Mouse (Mus musculus): Measurements from ENCODE around the gene Arl4a. TPM values are rescaled to one million over a fixed set of nuclear protein-coding genes. Genes with fewer than 3 reads are reported as not detected.
A peak's percentile ranks its signal among the peaks of the same experiment; 100 is the strongest.

Gene Arl4a
- total RNA-seq, 1 experiment from 2014 or later, result 19.2 TPM

DNA sequence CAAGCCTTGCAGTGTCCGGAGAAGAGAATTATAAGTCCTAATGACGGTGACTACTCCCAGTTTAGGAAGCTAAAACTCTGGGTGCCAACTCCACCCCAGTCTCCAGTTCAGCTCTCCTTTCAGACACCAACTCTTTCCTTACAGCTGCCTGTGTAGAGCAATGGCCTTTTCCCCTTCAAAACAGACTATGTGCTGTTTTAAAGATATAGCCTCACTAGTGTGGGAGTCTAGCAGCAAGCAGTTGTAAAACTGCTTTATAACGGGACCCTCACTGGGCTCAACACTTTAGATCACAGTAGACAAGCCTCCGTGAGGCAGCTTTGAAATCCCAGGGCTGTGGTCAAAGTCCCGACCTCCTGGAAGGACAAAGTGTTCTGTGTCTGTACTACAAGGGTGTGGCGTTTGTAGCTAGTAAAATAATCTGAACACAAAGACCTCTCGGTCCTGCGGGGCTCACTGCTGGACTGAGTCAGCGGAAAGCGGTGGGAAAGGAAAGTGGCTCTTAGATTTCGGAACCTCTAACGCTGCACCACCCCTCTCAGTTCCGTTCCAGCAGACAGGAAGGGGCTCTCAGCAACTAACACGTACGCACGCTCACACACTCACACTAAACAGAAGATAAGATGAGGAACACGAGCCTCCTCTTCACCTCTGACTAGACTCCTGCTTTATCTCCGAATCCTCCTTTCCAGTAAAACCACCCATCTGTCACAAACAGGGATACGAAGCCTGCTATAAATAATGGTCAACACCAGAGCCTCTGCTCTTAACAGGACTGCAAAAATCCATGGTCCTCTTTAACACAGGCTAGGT is 21.0 kb downstream of the Arl4a start:
- ATAC-seq (replicated peaks; ENCODE audit: insufficient number of reproducible peaks, low FRiP score, low TSS enrichment, poor library complexity, severe bottlenecking), result peak; percentile 71

DNA sequence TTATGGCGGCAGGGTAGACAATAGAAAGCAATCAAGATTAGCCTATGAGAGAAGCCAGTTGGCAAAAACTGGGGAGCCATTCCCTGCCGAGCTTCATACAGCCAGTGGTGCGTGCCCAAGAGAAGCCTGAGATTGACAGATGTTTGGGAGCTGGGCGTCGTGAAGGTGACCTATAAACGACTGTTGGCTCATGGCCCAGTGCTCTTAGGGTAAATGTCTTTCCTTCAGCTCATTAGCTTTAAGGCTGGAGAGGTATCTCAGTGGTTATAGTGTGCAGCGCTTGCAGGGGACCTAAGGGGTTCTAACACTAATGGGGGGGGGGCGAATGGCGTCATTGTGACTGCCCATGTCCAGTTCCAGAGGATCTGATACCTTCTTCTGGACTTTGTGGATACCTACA is 21.8 kb downstream of the Arl4a start:
- no peak for ATAC-seq (replicated peaks; ENCODE audit: insufficient number of reproducible peaks, low FRiP score, low TSS enrichment, poor library complexity, severe bottlenecking)

DNA sequence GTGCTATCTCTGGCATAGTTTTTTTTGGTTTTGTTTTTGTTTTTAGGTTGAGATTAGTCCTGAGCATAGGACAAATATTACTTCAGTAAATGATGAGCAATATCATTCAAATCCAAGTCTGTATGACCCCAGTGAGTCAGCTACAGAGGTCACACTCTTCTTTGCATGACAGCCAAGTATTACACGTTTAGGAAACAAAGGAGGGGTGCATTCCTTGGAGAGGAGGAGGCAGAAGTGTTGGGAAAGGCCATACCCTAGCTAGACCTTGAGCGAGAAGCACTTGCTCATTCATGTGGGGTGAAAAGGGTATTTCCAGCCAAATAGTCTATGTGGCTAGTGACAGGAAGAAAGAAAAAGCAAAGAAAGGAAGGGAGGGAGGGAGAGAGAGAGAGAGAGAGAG is 28.0 kb downstream of the Arl4a start:
- ATAC-seq (replicated peaks; ENCODE audit: insufficient number of reproducible peaks, low FRiP score, low TSS enrichment, poor library complexity, severe bottlenecking), result no peak

DNA sequence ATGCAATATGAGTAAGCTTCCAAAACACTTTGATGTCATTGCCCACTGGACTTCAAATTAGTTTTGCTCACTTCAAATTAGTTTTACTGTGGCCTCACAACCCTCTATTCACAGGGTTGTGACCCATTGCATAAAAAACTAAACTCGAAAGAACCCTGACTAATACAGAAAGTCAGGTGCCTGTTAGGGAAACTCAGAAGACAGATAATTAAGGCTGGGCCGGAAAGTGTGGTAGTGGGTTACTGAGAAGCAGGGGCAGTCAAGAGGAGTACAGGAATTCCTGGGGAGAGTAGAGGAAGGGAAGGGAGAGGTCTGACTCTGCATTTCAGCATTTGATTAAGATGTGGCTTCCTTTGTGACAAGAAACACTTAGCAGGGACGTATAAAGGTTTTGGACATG is 29.4 kb downstream of the Arl4a start:
- no peak for ATAC-seq (replicated peaks; ENCODE audit: insufficient number of reproducible peaks, low FRiP score, low TSS enrichment, poor library complexity, severe bottlenecking)

DNA sequence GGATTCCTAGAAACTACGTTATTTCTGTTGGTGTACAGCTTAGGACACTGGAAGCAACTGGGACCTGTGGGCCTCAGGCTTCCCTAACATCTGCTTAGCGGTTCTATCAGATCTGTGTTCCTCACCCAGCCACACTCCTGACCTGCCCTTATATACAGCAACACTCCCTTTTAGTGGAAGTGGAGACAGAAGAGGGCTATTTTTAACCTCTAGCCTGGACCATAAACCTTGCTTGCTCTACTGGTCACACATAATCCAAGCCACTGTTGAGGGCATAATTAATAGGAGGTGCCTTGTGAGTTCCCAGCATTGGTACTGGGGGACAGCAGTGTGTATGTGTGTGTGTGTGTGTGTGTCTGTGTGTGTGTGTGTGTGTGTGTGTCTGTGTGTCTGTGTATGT is 33.1 kb downstream of the Arl4a start:
- ATAC-seq (replicated peaks; ENCODE audit: insufficient number of reproducible peaks, low FRiP score, low TSS enrichment, poor library complexity, severe bottlenecking), result no peak

DNA sequence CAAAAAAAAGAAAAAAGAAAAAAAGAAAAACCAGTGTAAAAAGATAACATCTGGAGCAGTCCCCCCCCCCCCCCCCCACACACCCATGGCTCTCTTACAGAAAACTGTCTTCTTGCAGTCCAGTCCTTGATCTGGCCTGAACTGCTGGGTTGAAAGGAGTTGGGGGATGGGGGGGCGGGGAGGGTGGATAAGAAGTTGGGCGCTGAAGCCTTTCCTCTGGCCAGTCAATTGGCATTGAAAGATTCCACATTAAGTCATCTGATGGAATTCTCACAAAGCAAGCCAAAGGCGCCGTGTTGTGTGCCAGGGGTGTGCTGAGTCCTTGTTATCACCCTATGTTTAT is 39.0 kb downstream of the Arl4a start:
- no peak for ATAC-seq (replicated peaks; ENCODE audit: insufficient number of reproducible peaks, low FRiP score, low TSS enrichment, poor library complexity, severe bottlenecking)

DNA sequence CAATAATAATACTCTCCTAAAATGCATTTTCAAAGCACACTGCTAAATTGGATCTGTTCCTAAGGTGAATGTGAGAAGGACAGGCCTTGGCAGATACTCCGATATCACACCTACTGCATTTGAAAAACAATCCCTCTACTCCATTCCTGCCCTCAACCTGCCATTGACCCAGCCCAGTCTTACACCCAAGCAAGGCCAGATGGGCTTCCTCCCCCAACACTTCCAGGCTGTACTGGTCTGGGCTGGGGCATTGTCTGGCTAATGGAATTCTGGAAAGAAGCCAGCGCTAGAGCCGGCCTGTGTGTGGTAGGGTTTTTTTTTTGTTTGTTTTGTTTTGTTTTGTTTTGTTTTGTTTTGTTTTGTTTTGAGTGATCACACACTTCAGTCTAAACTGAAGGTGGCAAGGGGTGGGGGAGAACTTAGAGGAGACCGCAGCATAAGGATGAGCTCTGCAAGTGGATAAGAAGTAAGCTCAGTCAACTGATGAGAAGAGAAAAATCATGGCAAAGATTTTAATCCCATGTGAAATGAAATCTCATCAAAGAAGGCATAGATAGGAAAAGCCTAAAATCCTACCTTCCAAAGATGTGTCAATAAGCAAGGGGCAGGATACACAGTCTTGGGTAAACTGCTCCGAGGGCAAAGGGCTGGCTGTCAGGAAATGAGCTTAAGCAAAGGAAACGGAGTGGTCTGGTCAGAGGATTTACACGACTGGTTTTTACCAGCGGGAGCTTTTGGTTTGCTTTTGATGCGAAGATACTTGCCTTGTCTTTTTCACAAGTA is 39.6 kb downstream of the Arl4a start:
- ATAC-seq (replicated peaks; ENCODE audit: insufficient number of reproducible peaks, low FRiP score, low TSS enrichment, poor library complexity, severe bottlenecking), result no peak

DNA sequence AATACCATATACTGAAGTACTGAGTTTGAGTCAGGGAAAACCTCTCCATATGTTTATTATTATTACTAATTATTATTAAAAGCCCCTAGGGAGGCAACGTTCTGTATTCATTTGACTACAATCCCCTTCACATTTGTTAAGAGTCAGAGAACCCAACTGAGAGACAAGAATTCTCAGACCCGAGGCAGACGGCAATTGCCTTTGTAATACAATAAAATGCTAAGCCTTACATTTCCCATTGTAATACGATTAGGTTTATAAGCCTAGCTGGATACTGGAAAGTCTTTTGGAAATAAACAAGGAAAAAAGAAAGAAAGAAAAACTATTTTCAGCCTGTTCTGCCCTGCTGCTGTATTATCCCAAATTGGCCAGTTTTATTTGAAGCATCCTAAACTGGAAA is 40.2 kb downstream of the Arl4a start:
- no peak for ATAC-seq (replicated peaks; ENCODE audit: insufficient number of reproducible peaks, low FRiP score, low TSS enrichment, poor library complexity, severe bottlenecking)

DNA sequence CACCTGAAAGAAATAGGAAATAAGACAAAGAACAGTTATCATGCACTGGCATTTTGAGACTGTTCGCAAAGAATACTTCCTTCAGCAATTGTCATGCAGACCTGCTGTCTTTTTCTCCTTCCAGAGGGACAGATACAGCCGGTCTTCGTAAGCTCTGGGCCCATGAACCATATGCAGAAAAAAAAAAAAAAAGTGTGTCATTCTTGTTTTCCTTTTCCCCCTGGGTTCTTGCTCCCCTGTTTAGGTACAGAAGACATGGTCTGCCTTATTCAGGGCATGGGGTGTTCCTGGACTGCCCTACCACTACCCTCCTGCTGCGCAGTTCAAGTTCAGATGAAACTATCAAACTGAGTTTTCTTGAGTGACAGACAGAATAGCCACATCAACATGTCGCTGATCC is 41.8 kb downstream of the Arl4a start:
- no peak for ATAC-seq (replicated peaks; ENCODE audit: insufficient number of reproducible peaks, low FRiP score, low TSS enrichment, poor library complexity, severe bottlenecking)

DNA sequence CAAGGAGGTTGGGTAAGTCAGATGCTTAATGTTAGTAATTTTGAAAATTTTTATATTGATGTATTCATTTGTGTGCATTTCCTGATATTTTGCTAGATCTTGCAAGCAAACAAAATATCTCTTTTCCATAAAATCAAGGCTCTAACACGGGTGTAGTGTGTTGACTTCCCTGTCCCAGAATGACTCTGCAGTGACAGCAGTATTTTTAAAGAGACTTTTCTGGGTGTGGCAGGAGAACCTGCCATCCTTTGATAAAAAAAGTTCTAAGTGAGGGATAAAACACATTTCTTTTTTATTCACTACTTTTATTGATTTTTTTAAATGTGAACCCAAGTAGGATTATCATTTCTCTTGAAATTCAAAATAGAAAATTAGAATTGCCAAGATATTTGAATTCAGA is 42.2 kb downstream of the Arl4a start:
- ATAC-seq (replicated peaks; ENCODE audit: insufficient number of reproducible peaks, low FRiP score, low TSS enrichment, poor library complexity, severe bottlenecking), result no peak

DNA sequence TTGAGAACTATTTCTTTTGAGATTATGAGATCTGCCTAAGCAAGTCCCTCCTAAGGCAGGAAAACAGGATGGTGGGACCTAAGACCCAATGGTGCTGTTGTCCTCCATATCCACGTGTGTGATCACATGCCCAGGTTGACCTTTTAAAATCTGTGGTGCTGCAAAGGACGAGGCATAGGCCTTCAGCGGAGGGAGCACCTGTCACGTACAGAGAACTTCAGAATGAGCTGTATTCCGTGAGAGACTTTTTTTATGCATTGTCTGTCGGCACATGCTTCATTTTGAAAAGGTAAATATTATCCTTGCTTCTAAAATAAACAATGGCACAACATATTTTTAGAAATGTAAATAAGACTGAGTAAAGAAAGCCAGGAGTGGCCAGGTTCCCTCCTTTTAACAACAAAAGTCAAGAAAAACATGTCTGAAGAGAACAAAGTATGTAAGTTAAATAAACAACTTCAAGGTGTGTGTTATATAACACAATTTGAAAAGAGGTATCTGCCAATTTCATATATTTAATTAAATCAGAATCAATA is 45.0 kb downstream of the Arl4a start:
- ATAC-seq (replicated peaks; ENCODE audit: insufficient number of reproducible peaks, low FRiP score, low TSS enrichment, poor library complexity, severe bottlenecking), result no peak

DNA sequence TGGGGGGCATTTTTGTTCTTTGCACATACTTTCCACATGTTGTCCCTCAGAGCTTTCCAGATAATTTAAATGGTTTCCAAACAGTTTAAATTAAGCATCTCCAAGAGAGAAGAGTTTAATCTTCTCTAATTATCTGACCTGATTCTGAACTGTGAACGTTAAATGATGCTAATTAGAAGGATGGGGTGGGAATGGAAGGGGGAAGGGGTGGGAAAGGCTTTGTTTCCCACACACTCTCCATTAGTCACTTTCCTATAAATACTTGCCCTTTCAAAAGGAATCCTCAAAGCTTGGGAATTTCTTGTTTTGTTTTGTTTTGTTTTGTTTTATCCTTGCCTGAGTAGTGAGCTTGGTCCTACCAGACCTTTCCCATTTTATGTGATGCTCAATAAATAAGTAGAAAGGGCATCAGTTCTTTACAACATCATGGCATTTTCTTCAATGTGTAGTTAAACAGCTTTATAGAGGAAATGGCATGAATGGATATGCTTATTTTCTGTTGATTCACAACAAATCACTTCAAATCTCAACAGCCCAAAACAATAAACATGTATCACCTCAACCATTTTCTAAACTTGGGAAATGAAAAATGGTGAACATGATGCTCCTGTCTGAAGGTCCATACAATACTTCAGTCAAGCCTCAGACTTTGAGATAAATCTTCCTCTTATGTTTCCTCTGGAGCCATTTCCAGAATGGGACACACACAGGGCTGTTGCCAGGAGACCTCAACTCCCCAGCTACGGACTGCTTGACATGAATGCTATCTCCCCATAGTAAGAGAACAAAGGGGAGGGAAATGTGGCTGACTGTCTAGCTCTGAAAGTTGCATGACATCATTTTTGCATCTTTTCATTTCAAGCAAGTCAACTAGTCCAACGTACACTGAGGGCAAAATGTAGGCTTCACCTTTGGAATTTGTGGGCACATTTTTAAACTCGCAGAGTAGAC is 46.7 kb downstream of the Arl4a start:
- no peak for ATAC-seq (replicated peaks; ENCODE audit: insufficient number of reproducible peaks, low FRiP score, low TSS enrichment, poor library complexity, severe bottlenecking)

DNA sequence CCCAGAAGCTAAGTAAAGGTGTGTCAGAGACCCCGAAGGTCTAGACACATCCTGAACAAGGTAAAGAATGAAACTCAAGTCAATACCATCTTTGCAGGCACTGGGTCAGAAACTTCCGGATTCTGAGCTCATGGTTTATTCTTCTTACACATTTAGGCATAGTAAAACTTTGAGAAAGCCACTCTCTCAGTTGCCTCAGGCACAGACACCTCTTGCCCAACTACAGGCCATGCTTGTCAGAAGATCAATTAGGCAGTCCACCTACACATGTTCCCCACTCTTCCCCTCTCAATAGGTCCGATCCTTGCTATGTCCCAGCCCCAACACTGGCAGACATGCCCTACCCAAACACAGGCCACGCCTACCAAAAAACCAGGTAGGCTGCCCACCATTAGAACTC is 48.7 kb downstream of the Arl4a start:
- no peak for ATAC-seq (replicated peaks; ENCODE audit: insufficient number of reproducible peaks, low FRiP score, low TSS enrichment, poor library complexity, severe bottlenecking)

DNA sequence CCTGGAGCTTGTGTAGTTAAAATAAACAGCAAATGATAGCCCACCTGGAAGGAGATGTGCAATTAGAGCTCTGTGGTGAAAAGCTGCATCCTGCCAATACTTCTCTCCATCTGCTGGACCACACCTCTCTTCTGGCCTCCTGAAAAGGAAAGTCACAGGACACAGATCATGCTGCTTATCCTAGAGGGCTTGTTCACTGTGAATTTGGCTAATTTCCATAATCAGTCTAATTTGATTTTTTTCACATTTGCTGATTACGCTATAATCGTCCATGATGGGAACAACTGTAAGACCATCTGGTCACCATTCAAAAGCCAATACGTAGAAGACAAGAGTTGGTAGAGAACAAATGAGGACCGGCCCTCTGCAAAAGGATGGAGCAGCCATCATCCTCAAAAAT is 50.6 kb downstream of the Arl4a start:
- ATAC-seq (replicated peaks; ENCODE audit: insufficient number of reproducible peaks, low FRiP score, low TSS enrichment, poor library complexity, severe bottlenecking), result no peak

DNA sequence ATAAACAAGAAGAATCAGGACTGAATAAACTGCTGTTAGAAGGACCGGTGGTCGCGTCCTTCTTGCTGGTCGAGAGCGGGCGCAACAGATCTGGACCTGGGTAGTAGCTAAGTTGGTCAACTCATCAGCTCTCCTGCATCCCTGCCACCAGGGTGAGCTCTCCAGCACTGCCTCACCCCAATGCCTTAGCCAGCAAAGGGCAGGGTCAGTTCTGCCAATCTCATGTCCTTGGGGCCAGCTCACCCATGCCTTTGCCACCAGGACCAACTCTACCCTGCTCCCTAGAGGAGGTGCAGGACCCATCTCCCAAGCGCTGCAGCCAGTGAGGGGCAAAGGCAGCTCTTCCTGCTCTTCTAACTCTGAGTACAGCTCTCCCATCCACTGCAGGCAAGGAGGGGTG is 52.2 kb downstream of the Arl4a start:
- ATAC-seq (replicated peaks; ENCODE audit: insufficient number of reproducible peaks, low FRiP score, low TSS enrichment, poor library complexity, severe bottlenecking), result no peak

DNA sequence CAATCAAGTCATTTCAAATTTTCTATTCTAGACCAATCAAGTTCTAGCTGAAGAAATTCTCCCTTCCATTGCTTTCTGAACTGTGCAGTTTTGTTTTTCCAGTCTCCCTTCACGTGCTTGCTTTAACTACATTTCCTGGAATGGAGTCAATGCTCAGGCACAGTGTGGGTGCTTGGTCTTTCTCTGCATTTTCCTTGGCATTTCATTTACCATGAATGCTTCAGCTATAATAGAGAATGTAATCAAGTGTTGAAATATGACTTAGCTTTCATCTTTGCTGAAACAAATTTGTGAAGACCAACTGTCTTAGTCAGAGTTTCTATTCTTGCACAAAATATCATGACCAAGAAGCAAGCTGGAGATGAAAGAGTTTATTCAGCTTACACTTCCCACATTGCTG is 58.0 kb downstream of the Arl4a start:
- ATAC-seq (replicated peaks; ENCODE audit: insufficient number of reproducible peaks, low FRiP score, low TSS enrichment, poor library complexity, severe bottlenecking), result no peak

DNA sequence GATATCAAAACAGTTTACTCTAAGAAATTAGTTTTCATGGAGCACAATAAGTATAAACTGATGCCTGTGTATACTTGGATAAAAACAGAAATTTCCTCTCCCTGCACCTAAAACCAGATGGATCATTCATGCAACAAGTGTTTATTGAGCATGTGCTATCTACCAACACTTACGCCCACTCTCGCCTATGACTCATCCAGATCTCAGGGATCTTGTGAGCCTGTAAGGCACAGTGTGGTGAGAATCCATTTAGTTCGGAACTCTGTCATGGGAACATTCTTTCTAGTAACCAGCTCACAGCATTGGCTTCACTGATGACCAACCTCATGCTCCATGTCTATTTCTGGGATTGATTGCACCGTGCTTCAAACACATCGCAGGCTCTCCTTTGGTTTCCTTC is 58.8 kb downstream of the Arl4a start:
- ATAC-seq (replicated peaks; ENCODE audit: insufficient number of reproducible peaks, low FRiP score, low TSS enrichment, poor library complexity, severe bottlenecking), result no peak

DNA sequence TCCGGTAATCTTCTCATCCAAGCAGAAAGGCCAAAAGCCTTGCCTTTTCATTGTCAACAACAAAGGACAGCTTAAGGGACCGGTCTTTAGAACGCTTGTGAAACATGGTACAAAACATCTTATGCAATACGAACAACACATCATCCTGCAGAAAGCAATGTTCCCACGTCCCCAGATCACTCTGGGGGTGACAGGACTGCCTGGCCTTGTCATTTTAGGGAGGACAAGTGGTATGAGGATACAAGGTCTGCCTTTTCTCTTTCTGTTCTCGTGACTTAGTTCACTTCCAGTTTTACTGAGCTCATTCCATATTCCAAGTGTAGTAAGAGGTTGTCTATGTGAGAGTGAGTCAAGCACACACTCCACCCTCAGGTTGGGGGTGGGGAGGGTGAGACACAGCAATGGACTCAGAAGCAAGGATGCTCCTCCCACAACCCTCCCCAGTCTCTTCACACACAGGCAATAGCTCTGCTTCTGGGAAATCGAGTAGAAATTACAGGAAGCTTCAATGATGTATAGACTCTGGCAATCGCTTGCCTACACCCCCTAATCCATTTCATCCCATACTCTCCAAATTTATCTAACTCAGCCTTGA is 59.7 kb downstream of the Arl4a start:
- ATAC-seq (replicated peaks; ENCODE audit: insufficient number of reproducible peaks, low FRiP score, low TSS enrichment, poor library complexity, severe bottlenecking), result no peak

DNA sequence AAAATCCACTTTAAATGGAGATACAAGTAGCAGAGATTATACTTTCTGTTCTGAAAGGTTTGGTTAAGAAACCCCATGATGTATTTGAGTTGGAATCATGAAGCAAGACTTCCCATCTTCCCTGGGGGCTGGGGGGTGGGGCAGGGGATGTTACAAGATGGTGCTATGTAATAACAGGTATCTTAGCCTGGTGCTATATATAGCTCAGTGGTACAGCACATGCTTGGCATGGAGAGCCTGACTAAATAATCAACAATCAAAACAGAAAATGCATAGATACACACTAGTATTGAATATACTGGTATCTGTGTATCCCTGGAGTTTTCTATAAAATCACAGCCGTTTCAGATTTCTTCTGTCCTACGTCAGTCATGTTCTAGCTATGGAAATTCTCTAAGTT is 61.4 kb downstream of the Arl4a start:
- ATAC-seq (replicated peaks; ENCODE audit: insufficient number of reproducible peaks, low FRiP score, low TSS enrichment, poor library complexity, severe bottlenecking), result no peak
